Mouse (Mus musculus) midbrain, postnatal 0 days (tissue): Measurements from ENCODE around the gene Rin2. TPM values are rescaled to one million over a fixed set of nuclear protein-coding genes. Genes with fewer than 3 reads are reported as not detected.

Experiments
- ATAC-seq: fragments of 200-750 bp; cut with Nextera tagmentation; 2 replicates; pipeline ENCODE4 v1.8.0; 2017; ENCODE audit warnings: moderate number of reproducible peaks, mild to moderate bottlenecking, moderate TSS enrichment, moderate library complexity; ENCODE audit not compliant: low FRiP score
- DNase-seq: peaks from one replicate; pipeline ENCODE4 v3.0.0-alpha.2; 2015; ENCODE audit warnings: low spot score
- H3K27ac ChIP-seq: fragments of 300-500 bp; sonication (generic); 2 replicates; pipeline ENCODE4 v1.5.1; 2014; ENCODE audit warnings: low read depth, mild to moderate bottlenecking, low read length, mixed read lengths
- H3K27me3 ChIP-seq: fragments of 300-500 bp; sonication (generic); 2 replicates; pipeline ENCODE4 v1.6.1; 2014; ENCODE audit warnings: low read length, control low read depth, mixed read lengths; ENCODE audit not compliant: insufficient read depth
- H3K36me3 ChIP-seq: fragments of 300-500 bp; sonication (generic); 2 replicates; pipeline ENCODE4 v1.6.1; 2014; ENCODE audit warnings: low read length, control low read depth, mixed read lengths; ENCODE audit not compliant: insufficient read depth
- H3K4me1 ChIP-seq: fragments of 300-500 bp; sonication (generic); 2 replicates; pipeline ENCODE4 v1.6.1; 2014; ENCODE audit warnings: mild to moderate bottlenecking, control low read depth, antibody characterized with exemption, low read length, mixed read lengths; ENCODE audit not compliant: insufficient read depth
- H3K4me2 ChIP-seq: fragments of 300-500 bp; sonication (generic); 2 replicates; pipeline ENCODE4 v1.6.1; 2014; ENCODE audit warnings: low read depth, mild to moderate bottlenecking, low read length, mixed read lengths; ENCODE audit not compliant: poor library complexity, severe bottlenecking
- H3K4me3 ChIP-seq: fragments of 300-500 bp; sonication (generic); 2 replicates; pipeline ENCODE4 v1.5.1; 2014; ENCODE audit warnings: low read depth, mild to moderate bottlenecking, low read length, moderate library complexity
- H3K9ac ChIP-seq: fragments of 300-500 bp; sonication (generic); replicated peaks from 2 replicates; pipeline ENCODE4 v1.6.1; 2014; ENCODE audit warnings: mild to moderate bottlenecking, low read length, moderate library complexity, mixed read lengths; ENCODE audit not compliant: poor library complexity, severe bottlenecking
- H3K9me3 ChIP-seq: fragments of 300-500 bp; sonication (generic); 2 replicates; pipeline ENCODE4 v1.6.1; 2016; ENCODE audit warnings: low read length, control low read depth
- CTCF ChIP-seq: IDR thresholded peaks from 2 replicates; pipeline ENCODE4 v1.5.1; 2016; ENCODE audit warnings: antibody characterized with exemption, mild to moderate bottlenecking
- WGBS: fragments of 180-500 bp; shearing (Covaris S2); extraction: QIAGEN DNeasy Blood & Tissue Kit; methylation state at CpG from one replicate; pipeline ENCODE4 v1.1.7; 2014; 5-methylcytosine and 5-hydroxymethylcytosine counted together
- polyA plus RNA-seq: library from polyadenylated mRNA; unstranded; fragments of >200 nt; fragmentation: Nextera tagmentation; extraction: Ambion mirVana; gene quantifications from 2 replicates; pipeline ENCODE4 v1.2.1, GENCODE M21; 2015
- total RNA-seq: library from RNA; depleted of rRNA; stranded (reverse); fragments of >200 nt; gene quantifications from 2 replicates; pipeline ENCODE4 v1.2.3, GENCODE M21; 2014

Rin2 gene
- total and polyA plus RNA-seq, 2 experiments from 2014 or later, result 10.5 to 18.0 TPM

- ATAC-seq, result no peak
- TF ChIP-seq CTCF, result peak; percentile 20
- WGBS, result 97% methylated on average over 11 of the region's 11 CpGs
- no peaks in the 10 kb centered on the region for H3K9me3 ChIP-seq
- no peak overlapping the region for H3K4me2 ChIP-seq
- H3K36me3 ChIP-seq, result no peaks in the 10 kb centered on the region
- H3K9ac ChIP-seq, result no peak overlapping the region
- no peak overlapping the region for H3K4me3 ChIP-seq
- no peak overlapping the region for H3K27ac ChIP-seq
- H3K27me3 ChIP-seq, result no peaks in the 10 kb centered on the region
- no peaks in the 10 kb centered on the region for H3K4me1 ChIP-seq
- no peak for DNase-seq
These were observed 191.9 kb downstream of the Rin2 start for GRCm38 (mm10) chr2:145866695-145867449.

- no peak for DNase-seq
- no peaks in the 10 kb centered on the region for H3K27me3 ChIP-seq
- H3K36me3 ChIP-seq, result 0 out of 2 replicates have a peak, but pooled peaks cover 2% of the 10 kb centered on the region
- no peak overlapping the region for H3K27ac ChIP-seq
- TF ChIP-seq CTCF, result no peak
- no peak overlapping the region for H3K9ac ChIP-seq
- H3K4me3 ChIP-seq, result no peak overlapping the region
- 74% methylated on average over 4 of the region's 4 CpGs for WGBS
- H3K9me3 ChIP-seq, result no peaks in the 10 kb centered on the region
- no peaks in the 10 kb centered on the region for H3K4me1 ChIP-seq
- no peak for ATAC-seq
- H3K4me2 ChIP-seq, result no peak overlapping the region
These were observed 196.3 kb downstream of the Rin2 start for GRCm38 (mm10) chr2:145871308-145871707.

- Histone ChIP-seq H3K9me3 (no peaks in the 10 kb centered on the region), H3K27ac (no peak overlapping the region), H3K36me3 (0 out of 2 replicates have a peak, but pooled peaks cover 4% of the 10 kb centered on the region), H3K9ac (no peak overlapping the region), H3K4me3 (no peak overlapping the region), H3K4me2 (no peak overlapping the region), H3K27me3 (no peaks in the 10 kb centered on the region), H3K4me1 (no peaks in the 10 kb centered on the region)
- no peak for TF ChIP-seq CTCF
- ATAC-seq (no peak), DNase-seq (no peak)
- WGBS, result 96% methylated on average over 1 of the region's 1 CpGs
These were observed 197.1 kb downstream of the Rin2 start for GRCm38 (mm10) chr2:145872099-145872498.

GRCm38 (mm10) chr2:145873953-145874352, 198.9 kb downstream of the Rin2 start:
- H3K27ac ChIP-seq, result no peak overlapping the region
- H3K4me2 ChIP-seq, result no peak overlapping the region
- WGBS, result 71% methylated on average over 1 of the region's 1 CpGs
- no peaks in the 10 kb centered on the region for H3K9me3 ChIP-seq
- no peaks in the 10 kb centered on the region for H3K4me1 ChIP-seq
- no peaks in the 10 kb centered on the region for H3K27me3 ChIP-seq
- no peak overlapping the region for H3K4me3 ChIP-seq
- DNase-seq, result no peak
- peaks cover 4% of the 10 kb centered on the region; the same call in 1 of the 2 replicates for H3K36me3 ChIP-seq
- no peak for TF ChIP-seq CTCF
- ATAC-seq, result no peak
- no peak overlapping the region for H3K9ac ChIP-seq

- H3K4me1 ChIP-seq, result no peaks in the 10 kb centered on the region
- H3K36me3 ChIP-seq, result peaks cover 7% of the 10 kb centered on the region; the same call in 1 of the 2 replicates
- no peak overlapping the region for H3K9ac ChIP-seq
- 74% methylated on average over 3 of the region's 3 CpGs for WGBS
- ATAC-seq (no peak), DNase-seq (no peak)
- H3K27ac ChIP-seq, result no peak overlapping the region
- H3K27me3 ChIP-seq, result no peaks in the 10 kb centered on the region
- TF ChIP-seq CTCF, result no peak
- no peaks in the 10 kb centered on the region for H3K9me3 ChIP-seq
- H3K4me3 ChIP-seq, result no peak overlapping the region
- H3K4me2 ChIP-seq, result no peak overlapping the region
These were observed 200.0 kb downstream of the Rin2 start for GRCm38 (mm10) chr2:145874879-145875482.

- no peaks in the 10 kb centered on the region for H3K4me1 ChIP-seq
- H3K4me2 ChIP-seq, result no peak overlapping the region
- H3K9ac ChIP-seq, result no peak overlapping the region
- no peaks in the 10 kb centered on the region for H3K9me3 ChIP-seq
- H3K4me3 ChIP-seq, result no peak overlapping the region
- H3K27me3 ChIP-seq, result no peaks in the 10 kb centered on the region
- peaks cover 11% of the 10 kb centered on the region; the same call in 1 of the 2 replicates for H3K36me3 ChIP-seq
- WGBS, result 93% methylated on average over 3 of the region's 3 CpGs
- no peak for DNase-seq
- ATAC-seq, result no peak
- no peak overlapping the region for H3K27ac ChIP-seq
- TF ChIP-seq CTCF, result no peak
These were observed 202.2 kb downstream of the Rin2 start for GRCm38 (mm10) chr2:145877191-145877590.
